Mouse (Mus musculus): ENCODE data around the gene Zfp319. TPM values are rescaled to one million over a fixed set of nuclear protein-coding genes. Genes with fewer than 3 reads are reported as not detected.

Gene Zfp319
- polyA plus RNA-seq, 1 experiment, result 7.4 TPM

DNA sequence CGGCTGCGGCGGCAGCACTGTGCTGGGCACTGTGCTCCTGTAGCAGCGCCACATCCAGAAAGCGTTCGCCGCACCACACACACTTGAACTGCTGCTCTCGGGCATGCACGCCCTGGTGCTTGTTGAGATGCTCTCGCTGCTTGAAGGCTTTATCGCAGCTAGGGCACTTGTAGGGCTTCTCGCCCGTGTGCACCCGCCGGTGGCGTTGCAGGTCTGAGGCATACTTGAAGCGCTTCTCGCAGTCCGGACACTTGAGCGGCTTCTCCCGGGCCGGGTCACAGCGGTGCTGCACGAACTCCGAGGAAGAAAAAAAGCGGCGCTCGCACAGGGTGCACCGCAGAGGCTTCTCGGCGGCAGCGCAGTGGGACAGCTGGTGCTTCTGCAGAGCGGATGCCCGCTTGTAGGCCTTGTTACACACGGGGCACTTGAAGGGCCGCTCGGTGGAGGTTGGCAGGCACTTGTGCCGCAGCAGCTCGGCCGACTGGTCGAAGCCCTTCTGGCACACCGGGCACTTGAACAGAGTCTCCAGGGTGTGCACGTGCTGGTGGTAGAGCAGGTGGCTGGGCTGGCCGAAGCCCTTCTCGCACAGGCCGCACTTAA, 3.8 kb downstream of the Zfp319 start:
- Histone ChIP-seq H3K36me3 (ENCODE audit: control insufficient read depth, insufficient read depth) (peaks cover 12% of the 10 kb centered on the region), H3K79me2 (ENCODE audit: control insufficient read depth, insufficient read depth) (peaks cover 24% of the 10 kb centered on the region), H3K4me2 (ENCODE audit: low read depth) (no peak overlapping the region), H3ac (ENCODE audit: control insufficient read depth, insufficient read length) (no peak overlapping the region), H3K27me3 (ENCODE audit: control insufficient read depth, insufficient read depth, insufficient read length) (no peaks in the 10 kb centered on the region), H3K4me3 (no peak overlapping the region)
- no peak for TF ChIP-seq E2F4 (IDR thresholded peaks at IDR 0.05; ENCODE audit: insufficient read depth)
- no peak for TF ChIP-seq MYOG (IDR thresholded peaks at IDR 0.05; ENCODE audit: control insufficient read depth in 1 of 3, insufficient read depth in 1 of 3, insufficient read length in 2 of 3, low read depth in 2 of 3)
- no peak for TF ChIP-seq MAX (IDR thresholded peaks at IDR 0.05; ENCODE audit: low read depth)
- TF ChIP-seq TCF12 (IDR thresholded peaks at IDR 0.05; ENCODE audit: insufficient read depth, poor library complexity, severe bottlenecking), result no peak
- TF ChIP-seq SRF (IDR thresholded peaks at IDR 0.05; ENCODE audit: control insufficient read depth, insufficient read length, low read depth), result no peak
- no peak for TF ChIP-seq POLR2AphosphoS2 (IDR thresholded peaks at IDR 0.05; ENCODE audit: insufficient read length, low read depth)
- TF ChIP-seq POLR2A (IDR thresholded peaks at IDR 0.05; ENCODE audit: insufficient read length, low read depth), result no peak

DNA sequence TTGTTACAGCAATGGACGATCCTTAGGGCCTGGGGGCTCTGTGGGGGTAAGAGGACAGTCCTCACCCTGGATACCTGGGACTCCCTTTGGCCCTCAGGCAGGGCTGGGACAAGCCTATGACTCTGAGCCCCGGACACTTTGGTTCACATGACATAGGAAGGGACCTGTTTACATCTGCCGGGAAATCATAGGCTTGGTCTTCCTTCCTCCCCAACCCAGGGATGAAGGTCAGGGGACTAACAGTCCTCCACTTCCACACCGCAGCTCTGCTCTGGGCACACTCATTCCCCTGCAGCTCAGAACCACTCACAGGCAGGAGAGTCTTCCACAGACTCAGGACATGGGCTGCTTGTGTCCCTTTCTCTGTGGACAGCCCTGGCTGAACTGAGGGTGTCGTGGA, 4.9 kb downstream of the Zfp319 start:
- TF ChIP-seq USF1 (IDR thresholded peaks at IDR 0.05; ENCODE audit: low read depth) (no peak), SRF (IDR thresholded peaks at IDR 0.05; ENCODE audit: control insufficient read depth, insufficient read length, low read depth) (no peak), REST (IDR thresholded peaks at IDR 0.05; ENCODE audit: insufficient read depth, insufficient read length) (no peak), E2F4 (IDR thresholded peaks at IDR 0.05; ENCODE audit: insufficient read depth) (no peak), TCF12 (IDR thresholded peaks at IDR 0.05; ENCODE audit: insufficient read depth, poor library complexity, severe bottlenecking) (no peak), CEBPB (IDR thresholded peaks at IDR 0.05; ENCODE audit: insufficient read depth, poor library complexity, severe bottlenecking) (no peak)
- Histone ChIP-seq H3ac (ENCODE audit: control insufficient read depth, insufficient read length) (no peak overlapping the region), H3K4me3 (no peak overlapping the region), H3K27me3 (ENCODE audit: control insufficient read depth, insufficient read depth, insufficient read length) (no peaks in the 10 kb centered on the region), H3K79me2 (ENCODE audit: control insufficient read depth, insufficient read depth) (peaks cover 21% of the 10 kb centered on the region), H3K4me2 (ENCODE audit: low read depth) (no peak overlapping the region), H3K36me3 (ENCODE audit: control insufficient read depth, insufficient read depth) (peaks cover 12% of the 10 kb centered on the region)

DNA sequence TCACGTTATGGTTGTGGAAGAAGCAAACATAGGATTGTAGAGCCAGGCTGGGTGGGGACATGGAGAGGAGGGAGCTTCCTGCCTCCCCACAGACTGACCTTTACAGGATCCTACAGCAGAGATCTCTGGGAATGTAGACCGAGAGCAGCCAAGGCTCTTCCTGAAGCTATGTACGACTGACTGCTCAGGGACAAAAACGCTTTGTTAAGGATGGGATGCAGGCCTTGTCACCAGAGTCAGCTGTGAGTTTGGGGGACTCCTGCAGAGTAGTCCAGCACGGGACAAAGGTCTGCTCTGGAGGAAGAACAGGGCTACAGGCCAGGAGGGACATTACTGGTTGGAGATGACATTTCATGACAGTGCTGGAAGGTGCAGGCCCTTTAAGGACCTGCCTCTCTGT, 7.1 kb downstream of the Zfp319 start:
- peaks cover 12% of the 10 kb centered on the region for H3K36me3 ChIP-seq (ENCODE audit: control insufficient read depth, insufficient read depth)
- H3K79me2 ChIP-seq (ENCODE audit: control insufficient read depth, insufficient read depth), result peaks cover 4% of the 10 kb centered on the region
- H3K4me3 ChIP-seq, result no peak overlapping the region
- no peak for TF ChIP-seq TCF3 (IDR thresholded peaks at IDR 0.05; ENCODE audit: insufficient read length, low read depth)
- H3K27me3 ChIP-seq (ENCODE audit: control insufficient read depth, insufficient read depth, insufficient read length), result peaks cover 6% of the 10 kb centered on the region
- no peak overlapping the region for H3K4me2 ChIP-seq (ENCODE audit: low read depth)
- no peak overlapping the region for H3ac ChIP-seq (ENCODE audit: control insufficient read depth, insufficient read length)

DNA sequence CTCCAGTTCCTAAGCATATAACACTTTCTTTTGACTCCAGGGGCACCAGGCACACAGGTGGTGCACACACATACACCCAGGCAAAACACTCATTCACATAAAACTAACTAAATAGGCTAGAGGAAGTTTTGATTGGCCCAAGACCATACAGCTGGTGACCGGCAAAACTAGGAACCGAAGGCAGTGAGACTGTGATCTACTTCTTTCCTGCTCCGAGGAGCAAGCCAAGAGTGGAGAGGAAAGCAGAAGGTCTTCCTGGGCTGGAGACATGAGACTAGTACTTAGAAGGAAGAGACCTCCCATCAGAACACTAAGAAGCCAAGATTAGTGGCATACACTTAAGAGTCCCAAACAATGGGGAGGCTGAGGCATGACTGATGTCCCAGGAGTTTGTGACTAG, 8.5 kb downstream of the Zfp319 start:
- Histone ChIP-seq H3K4me2 (ENCODE audit: low read depth) (no peak overlapping the region), H3K27me3 (ENCODE audit: control insufficient read depth, insufficient read depth, insufficient read length) (peaks cover 6% of the 10 kb centered on the region), H3K36me3 (ENCODE audit: control insufficient read depth, insufficient read depth) (peaks cover 12% of the 10 kb centered on the region), H3K4me3 (no peak overlapping the region), H3ac (ENCODE audit: control insufficient read depth, insufficient read length) (no peak overlapping the region), H3K79me2 (ENCODE audit: control insufficient read depth, insufficient read depth) (no peaks in the 10 kb centered on the region)
- TF ChIP-seq MYOG (IDR thresholded peaks at IDR 0.05; ENCODE audit: control insufficient read depth in 1 of 3, insufficient read depth in 1 of 3, insufficient read length in 2 of 3, low read depth in 2 of 3) (no peak), TCF3 (IDR thresholded peaks at IDR 0.05; ENCODE audit: insufficient read length, low read depth) (no peak), CEBPB (IDR thresholded peaks at IDR 0.05; ENCODE audit: insufficient read depth, poor library complexity, severe bottlenecking) (no peak), MYOD1 (IDR thresholded peaks at IDR 0.05; ENCODE audit: control insufficient read depth in 1 of 3, insufficient read length in 2 of 3, low read depth in 2 of 3) (no peak), E2F4 (IDR thresholded peaks at IDR 0.05; ENCODE audit: insufficient read depth) (no peak), MAX (IDR thresholded peaks at IDR 0.05; ENCODE audit: low read depth) (no peak), POLR2AphosphoS2 (IDR thresholded peaks at IDR 0.05; ENCODE audit: insufficient read length, low read depth) (no peak), POLR2A (IDR thresholded peaks at IDR 0.05; ENCODE audit: insufficient read length, low read depth) (no peak), TCF12 (IDR thresholded peaks at IDR 0.05; ENCODE audit: insufficient read depth, poor library complexity, severe bottlenecking) (no peak)

DNA sequence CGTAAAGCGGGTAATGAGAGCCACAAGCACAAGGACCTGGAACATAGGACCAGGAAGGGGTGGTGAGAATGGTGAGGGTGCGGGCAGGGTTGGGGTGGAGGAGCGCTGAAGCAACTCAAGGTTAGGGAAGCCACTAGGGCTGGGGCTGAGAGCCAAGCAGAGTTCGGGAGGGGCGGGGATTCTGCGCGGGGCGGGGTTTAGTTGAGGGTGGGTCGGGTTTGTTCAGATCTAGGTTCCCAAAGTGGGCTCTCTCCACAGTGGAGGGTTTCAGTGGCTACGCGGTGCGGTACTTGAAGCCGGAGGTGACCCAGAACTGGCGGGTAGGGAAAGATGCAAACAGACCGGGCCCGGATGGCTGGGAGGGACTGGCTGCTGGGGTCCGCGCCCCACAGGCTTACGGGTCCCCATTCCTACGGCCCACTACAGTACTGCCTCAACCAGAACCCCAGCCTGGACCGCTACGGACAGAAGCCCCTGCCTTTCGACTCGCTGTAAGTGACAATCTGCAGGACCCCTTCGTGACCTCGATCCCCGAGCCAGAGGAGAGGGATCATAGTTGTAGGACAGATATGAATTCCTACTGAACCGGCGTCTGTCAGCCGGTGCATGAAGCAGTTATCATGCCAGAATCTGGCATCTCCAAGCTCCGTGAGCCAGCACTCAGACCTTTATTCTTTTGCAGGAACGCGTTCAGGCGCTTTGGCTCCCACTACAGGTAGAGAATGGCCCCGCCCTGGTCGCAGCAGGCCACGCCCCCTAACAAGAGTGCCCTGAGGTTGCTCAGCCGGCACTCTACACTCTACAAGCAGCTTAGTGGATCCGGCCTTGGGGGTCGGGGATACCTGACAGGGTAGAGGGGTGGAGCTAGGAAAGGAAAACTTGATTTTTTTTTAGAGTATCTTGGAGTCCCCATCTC, 11.3 kb downstream of the Zfp319 start:
- H3K4me2 ChIP-seq (ENCODE audit: low read depth), result no peak overlapping the region
- H3ac ChIP-seq (ENCODE audit: control insufficient read depth, insufficient read length), result no peak overlapping the region
- no peak overlapping the region for H3K4me3 ChIP-seq
- H3K27me3 ChIP-seq (ENCODE audit: control insufficient read depth, insufficient read depth, insufficient read length), result peaks cover 6% of the 10 kb centered on the region
- H3K36me3 ChIP-seq (ENCODE audit: control insufficient read depth, insufficient read depth), result no peaks in the 10 kb centered on the region
- TF ChIP-seq E2F4 (IDR thresholded peaks at IDR 0.05; ENCODE audit: insufficient read depth) (no peak), MYOG (IDR thresholded peaks at IDR 0.05; ENCODE audit: control insufficient read depth in 1 of 3, insufficient read depth in 1 of 3, insufficient read length in 2 of 3, low read depth in 2 of 3) (no peak), TCF3 (IDR thresholded peaks at IDR 0.05; ENCODE audit: insufficient read length, low read depth) (no peak), REST (IDR thresholded peaks at IDR 0.05; ENCODE audit: insufficient read depth, insufficient read length) (no peak), USF1 (IDR thresholded peaks at IDR 0.05; ENCODE audit: low read depth) (no peak), CEBPB (IDR thresholded peaks at IDR 0.05; ENCODE audit: insufficient read depth, poor library complexity, severe bottlenecking) (no peak), TCF12 (IDR thresholded peaks at IDR 0.05; ENCODE audit: insufficient read depth, poor library complexity, severe bottlenecking) (no peak), POLR2A (IDR thresholded peaks at IDR 0.05; ENCODE audit: insufficient read length, low read depth) (no peak), MAX (IDR thresholded peaks at IDR 0.05; ENCODE audit: low read depth) (no peak), POLR2AphosphoS2 (IDR thresholded peaks at IDR 0.05; ENCODE audit: insufficient read length, low read depth) (no peak), SRF (IDR thresholded peaks at IDR 0.05; ENCODE audit: control insufficient read depth, insufficient read length, low read depth) (no peak), MYOD1 (IDR thresholded peaks at IDR 0.05; ENCODE audit: control insufficient read depth in 1 of 3, insufficient read length in 2 of 3, low read depth in 2 of 3) (no peak)
- H3K79me2 ChIP-seq (ENCODE audit: control insufficient read depth, insufficient read depth), result no peaks in the 10 kb centered on the region

All from myocyte (in vitro differentiated cells).